Comparison of ENCODE assay signal across 8 mouse cellular contexts in genomic region chr1:180793445-180794117, GRCm38 (mm10). TPM values are rescaled to one million over a fixed set of nuclear protein-coding genes. Genes with fewer than 3 reads are reported as not detected.
DNase-seq lines count a peak whose midpoint lies in the region; ATAC-seq lines count a peak whose summit lies in the region.

No protein-coding gene starts in this region.

- no peaks in the 10 kb centered on the region for H3K27me3 ChIP-seq in limb, embryonic 12.5 days
- peaks cover 13% of the 10 kb centered on the region; the same call in 1 of the 2 replicates for H3K27me3 ChIP-seq in midbrain, embryonic 13.5 days

- peak overlapping the region; percentile 41 for H3K4me3 ChIP-seq in limb, embryonic 12.5 days (replicated peaks)
- peak overlapping the region; percentile 38 for H3K4me3 ChIP-seq in midbrain, embryonic 13.5 days (replicated peaks)

- peak overlapping the region; percentile 82 for H3K4me2 ChIP-seq in limb, embryonic 12.5 days
- H3K4me2 ChIP-seq in midbrain, embryonic 13.5 days (replicated peaks), result peak overlapping the region; percentile 71

- no peaks in the 10 kb centered on the region for H3K9me3 ChIP-seq in limb, embryonic 12.5 days
- H3K9me3 ChIP-seq in midbrain, embryonic 13.5 days, result no peaks in the 10 kb centered on the region

- H3K36me3 ChIP-seq in limb, embryonic 12.5 days, result no peaks in the 10 kb centered on the region
- no peaks in the 10 kb centered on the region for H3K36me3 ChIP-seq in midbrain, embryonic 13.5 days

- DNase-seq in embryo, embryonic 10 days (ENCODE audit: low spot score), result peak; percentile 62
- no peak for DNase-seq in embryo, embryonic 9.5 days (ENCODE audit: extremely low spot score)
- peak; percentile 44 for DNase-seq in adrenal gland, postnatal 25 days
- no peak for DNase-seq in ovary, postnatal 10 days (ENCODE audit: low spot score)
- no peak for DNase-seq in retina, embryonic 14.5 days (ENCODE audit: low spot score)

- 9% methylated on average over 18 of the region's 18 CpGs for WGBS in limb, embryonic 12.5 days
- WGBS in midbrain, embryonic 13.5 days, result 12% methylated on average over 18 of the region's 18 CpGs

- H3K27ac ChIP-seq in limb, embryonic 12.5 days, result no peak overlapping the region
- no peak overlapping the region for H3K27ac ChIP-seq in midbrain, embryonic 13.5 days

- H3K9ac ChIP-seq in limb, embryonic 12.5 days (replicated peaks), result peak overlapping the region; percentile 54
- peak overlapping the region; percentile 60 for H3K9ac ChIP-seq in midbrain, embryonic 13.5 days (replicated peaks)

- ATAC-seq in granulocyte monocyte progenitor cell, adult 5-6 weeks (replicated peaks; ENCODE audit: poor library complexity, severe bottlenecking), result peak; percentile 69
- ATAC-seq in limb, embryonic 12.5 days (ENCODE audit: insufficient number of reproducible peaks, insufficient read depth, low FRiP score, low TSS enrichment, low read depth), result no peak; the same call in 1 of the 2 replicates
- peak; percentile 13 for ATAC-seq in midbrain, embryonic 13.5 days

- peaks cover 12% of the 10 kb centered on the region for H3K4me1 ChIP-seq in limb, embryonic 12.5 days (replicated peaks)
- peaks cover 10% of the 10 kb centered on the region for H3K4me1 ChIP-seq in midbrain, embryonic 13.5 days (replicated peaks)

RNA-seq across cellular contexts. Expression of gene H3f3a, which starts 20.2 kb away (rescaled TPM):
- 739 and 836 TPM in 2 replicates for total RNA-seq in adrenal gland, postnatal 25 days (2021)
- total RNA-seq in granulocyte monocyte progenitor cell, adult 5-6 weeks (2014; fragmentation: Nextera tagmentation), result 1,208 and 1,212 TPM in 2 replicates
- 1,574 and 1,754 TPM in 2 replicates for total RNA-seq in granulocyte monocyte progenitor cell, adult 5-6 weeks (2017)
- 3,393 and 3,612 TPM in 2 replicates for polyA plus RNA-seq in limb, embryonic 12.5 days (2016; fragmentation: Nextera tagmentation; extraction: Ambion mirVana)
- polyA plus RNA-seq in midbrain, embryonic 13.5 days (2015; fragmentation: Nextera tagmentation; extraction: Ambion mirVana), result 4,178 and 4,302 TPM in 2 replicates

RNA-seq across cellular contexts. Expression of gene Sde2, which starts 57.3 kb away (rescaled TPM):
- 21.7 and 26.0 TPM in 2 replicates for total RNA-seq in adrenal gland, postnatal 25 days (2021)
- 18.0 and 23.5 TPM in 2 replicates for total RNA-seq in granulocyte monocyte progenitor cell, adult 5-6 weeks (2014; fragmentation: Nextera tagmentation)
- 29.5 and 29.8 TPM in 2 replicates for total RNA-seq in granulocyte monocyte progenitor cell, adult 5-6 weeks (2017)
- 47.0 and 47.6 TPM in 2 replicates for polyA plus RNA-seq in limb, embryonic 12.5 days (2016; fragmentation: Nextera tagmentation; extraction: Ambion mirVana)
- 28.8 and 33.6 TPM in 2 replicates for polyA plus RNA-seq in midbrain, embryonic 13.5 days (2015; fragmentation: Nextera tagmentation; extraction: Ambion mirVana)

Comparison
In these comparisons a context has a peak if more than half of its experiments do, and no peak if none do; other contexts are left out.
1. DNase-seq: peak in embryo, embryonic 10 days (single experiment) and adrenal gland, postnatal 25 days (single experiment); none in embryo, embryonic 9.5 days (single experiment), ovary, postnatal 10 days (single experiment) and retina, embryonic 14.5 days (single experiment).